Mouse (Mus musculus): ENCODE results near the gene Homer1. TPM values are rescaled to one million over a fixed set of nuclear protein-coding genes. Genes with fewer than 3 reads are reported as not detected.

The Homer1 gene
- total and polyA plus RNA-seq, 3 experiments, result 14.6 to 32.2 (median 16.2) TPM

- no peaks in the 10 kb centered on the region for H3K9me3 ChIP-seq (replicated peaks; ENCODE audit: low read length)
- no peak for DNase-seq (ENCODE audit: extremely low read depth)
- H3K36me3 ChIP-seq (replicated peaks in 1 of 2; ENCODE audit: control insufficient read depth in 1 of 2, insufficient read depth in 1 of 2, low read length in 1 of 2), result peaks cover 0 to 3% of the 10 kb centered on the region in 2 experiments
- H3K4me1 ChIP-seq (ENCODE audit: control insufficient read depth in 1 of 2, insufficient read depth in 2 of 2), result peaks cover 0 to 7% of the 10 kb centered on the region in 2 experiments; a peak in 2 of 4 replicates
- dilution Hi-C loops (cut with MboI; ENCODE audit: extremely low pct_ligation_motif_present, extremely low pct_unique_long_range_greater_than_20kb, low sequenced_read_pairs) (no loop called here), in situ Hi-C loops (cut with MboI; ENCODE audit: low pct_ligation_motif_present, low pct_unique_long_range_greater_than_20kb, low sequenced_read_pairs) (no loop called here)
- no peak overlapping the region for H3K4me2 ChIP-seq (ENCODE audit: insufficient read depth, low read depth, poor library complexity, severe bottlenecking)
- no peak for TF ChIP-seq MYC (IDR thresholded peaks at IDR 0.05; ENCODE audit: low read depth, low read length)
- TF ChIP-seq ZNF384 (IDR thresholded peaks at IDR 0.05; ENCODE audit: low read depth, low read length), result 0 out of 2 replicates have a peak, but pooled peaks have one; percentile 17
- TF ChIP-seq MAX (IDR thresholded peaks at IDR 0.05; ENCODE audit: low read length), result no peak
- H3K79me2 ChIP-seq (replicated peaks; ENCODE audit: control insufficient read depth, extremely low read depth, insufficient read depth, poor library complexity, severe bottlenecking), result no peaks in the 10 kb centered on the region
- no peak overlapping the region for H3K9ac ChIP-seq (ENCODE audit: insufficient read depth, low read depth)
- H3K27ac ChIP-seq (ENCODE audit: insufficient read depth, low read depth), result no peak overlapping the region
- H3K4me3 ChIP-seq (replicated peaks in 1 of 3; ENCODE audit: low read depth in 2 of 3, low read length in 2 of 3, poor library complexity in 1 of 3), result no peak overlapping the region
- H3K27me3 ChIP-seq (replicated peaks), result no peaks in the 10 kb centered on the region
Measured at GRCm38 (mm10) chr13:93415055-93415454, 115.6 kb downstream of the Homer1 start.

- no peak overlapping the region for H3K4me2 ChIP-seq (ENCODE audit: insufficient read depth, low read depth, poor library complexity, severe bottlenecking)
- H3K36me3 ChIP-seq (replicated peaks in 1 of 2; ENCODE audit: control insufficient read depth in 1 of 2, insufficient read depth in 1 of 2, low read length in 1 of 2), result peaks cover 0 to 3% of the 10 kb centered on the region in 2 experiments
- H3K9me3 ChIP-seq (replicated peaks; ENCODE audit: low read length), result no peaks in the 10 kb centered on the region
- H3K79me2 ChIP-seq (replicated peaks; ENCODE audit: control insufficient read depth, extremely low read depth, insufficient read depth, poor library complexity, severe bottlenecking), result no peaks in the 10 kb centered on the region
- no peak overlapping the region for H3K27ac ChIP-seq (ENCODE audit: insufficient read depth, low read depth)
- TF ChIP-seq IRF4 (IDR thresholded peaks at IDR 0.05; ENCODE audit: low read depth, low read length) (no peak), GABPA (IDR thresholded peaks at IDR 0.05; ENCODE audit: insufficient replicate concordance, low read depth, low read length) (no peak), PAX5 (IDR thresholded peaks at IDR 0.05; ENCODE audit: low read length) (no peak), RCOR1 (conservative IDR thresholded peaks at IDR 0.05; ENCODE audit: low read depth, low read length) (no peak), ZKSCAN1 (IDR thresholded peaks at IDR 0.05; ENCODE audit: borderline replicate concordance, low read depth, low read length) (no peak), ZC3H11A (IDR thresholded peaks at IDR 0.05; ENCODE audit: low read depth, low read length) (no peak), UBTF (IDR thresholded peaks at IDR 0.05; ENCODE audit: low read depth, low read length) (no peak), MEF2A (IDR thresholded peaks at IDR 0.05; ENCODE audit: borderline replicate concordance, low read depth, low read length) (no peak), ELF1 (IDR thresholded peaks at IDR 0.05; ENCODE audit: low read depth, low read length) (no peak), CTCF (conservative IDR thresholded peaks at IDR 0.05 in 1 of 2, IDR thresholded peaks at IDR 0.05 in 1 of 2; ENCODE audit: low read depth in 2 of 2, low read length in 2 of 2) (no peak), KAT2A (IDR thresholded peaks at IDR 0.05; ENCODE audit: insufficient replicate concordance, low read length) (no peak), MAZ (IDR thresholded peaks at IDR 0.05; ENCODE audit: low read depth, low read length) (no peak), TBP (conservative IDR thresholded peaks at IDR 0.05; ENCODE audit: low read depth, low read length) (no peak)
- H3K4me3 ChIP-seq (replicated peaks in 1 of 3; ENCODE audit: low read depth in 2 of 3, low read length in 2 of 3, poor library complexity in 1 of 3), result no peak overlapping the region
- H3K9ac ChIP-seq (ENCODE audit: insufficient read depth, low read depth), result no peak overlapping the region
- dilution Hi-C loops (cut with MboI; ENCODE audit: extremely low pct_ligation_motif_present, extremely low pct_unique_long_range_greater_than_20kb, low sequenced_read_pairs) (no loop called here), in situ Hi-C loops (cut with MboI; ENCODE audit: low pct_ligation_motif_present, low pct_unique_long_range_greater_than_20kb, low sequenced_read_pairs) (no loop called here)
- peaks cover 0 to 5% of the 10 kb centered on the region in 2 experiments; a peak in 2 of 4 replicates for H3K4me1 ChIP-seq (ENCODE audit: control insufficient read depth in 1 of 2, insufficient read depth in 2 of 2)
- no peak for DNase-seq (ENCODE audit: extremely low read depth)
- H3K27me3 ChIP-seq (replicated peaks), result no peaks in the 10 kb centered on the region
Measured at GRCm38 (mm10) chr13:93418292-93418691, 118.9 kb downstream of the Homer1 start.

Measured in CH12.LX (cell line).